ENCODE assay signal across 18 mouse cellular contexts in genomic region chr5:101661561-101662211, GRCm38 (mm10). TPM values are rescaled to one million over a fixed set of nuclear protein-coding genes. Genes with fewer than 3 reads are reported as not detected.
DNase-seq lines count a peak whose midpoint lies in the region; ATAC-seq and TF ChIP-seq lines count a peak whose summit lies in the region.
"Had no signal": no experiment of that assay in that cellular context is flagged by ENCODE, and none has a peak within 500 bp of the region (broad histone marks: within the 10 kb centered on the region; RNA-seq: fewer than 3 reads in every experiment).

No protein-coding gene starts in this region.

- TF ChIP-seq CTCF in midbrain, postnatal 0 days (IDR thresholded peaks at IDR 0.05), result no peak

- no peak for ATAC-seq in forebrain, embryonic 11.5 days (replicated peaks; ENCODE audit: low FRiP score)
- no peak for ATAC-seq in forebrain, embryonic 14.5 days
- ATAC-seq in midbrain, embryonic 12.5 days (ENCODE audit: low FRiP score, low read depth), result no peak
- no peak for ATAC-seq in midbrain, postnatal 0 days (ENCODE audit: low FRiP score)
- ATAC-seq in neural tube, embryonic 11.5 days (ENCODE audit: insufficient read depth, low FRiP score, low TSS enrichment), result no peak
- ATAC-seq in megakaryocyte-erythroid progenitor cell, adult 5-6 weeks (replicated peaks; ENCODE audit: low FRiP score, low TSS enrichment, poor library complexity, severe bottlenecking), result no peak

- no peaks in the 10 kb centered on the region for H3K36me3 ChIP-seq in forebrain, embryonic 11.5 days (ENCODE audit: control insufficient read depth, insufficient read depth, low read length)
- H3K36me3 ChIP-seq in forebrain, embryonic 14.5 days (ENCODE audit: control insufficient read depth, insufficient read depth, low read length), result no peaks in the 10 kb centered on the region
- no peaks in the 10 kb centered on the region for H3K36me3 ChIP-seq in midbrain, embryonic 12.5 days
- H3K36me3 ChIP-seq in midbrain, postnatal 0 days (ENCODE audit: insufficient read depth, low read length), result no peaks in the 10 kb centered on the region
- no peaks in the 10 kb centered on the region for H3K36me3 ChIP-seq in neural tube, embryonic 11.5 days (ENCODE audit: control insufficient read depth, insufficient read depth, low read length)
- H3K36me3 ChIP-seq: embryonic facial prominence, embryonic 13.5 days had no signal

- DNase-seq in forebrain, embryonic 11.5 days (ENCODE audit: low spot score), result peak; percentile 58
- no peak for DNase-seq in forebrain, embryonic 14.5 days (ENCODE audit: low spot score)
- no peak for DNase-seq in midbrain, postnatal 0 days (ENCODE audit: low spot score)
- DNase-seq in neural tube, embryonic 11.5 days (ENCODE audit: low spot score), result peak; percentile 50
- DNase-seq in ovary, postnatal 10 days (ENCODE audit: low spot score), result no peak
- DNase-seq in layer of hippocampus, adult 9-10 months (ENCODE audit: low spot score), result no peak
- DNase-seq: cerebellum, adult 8-10 months; spleen, adult 18-20 months; thymus, adult 2 months had no signal

- H3K9ac ChIP-seq in forebrain, embryonic 11.5 days (ENCODE audit: low read length), result no peak overlapping the region
- no peak overlapping the region for H3K9ac ChIP-seq in forebrain, embryonic 14.5 days (ENCODE audit: low read length)
- H3K9ac ChIP-seq in midbrain, embryonic 12.5 days (replicated peaks), result no peak overlapping the region
- H3K9ac ChIP-seq in midbrain, postnatal 0 days (replicated peaks; ENCODE audit: low read length, poor library complexity, severe bottlenecking), result no peak overlapping the region
- peak overlapping the region; percentile 32 for H3K9ac ChIP-seq in neural tube, embryonic 11.5 days (ENCODE audit: low read length)
- H3K9ac ChIP-seq: embryonic facial prominence, embryonic 13.5 days had no signal

- peaks cover 86% of the 10 kb centered on the region for H3K27me3 ChIP-seq in forebrain, embryonic 11.5 days (ENCODE audit: control insufficient read depth, insufficient read depth, low read length)
- peaks cover 74% of the 10 kb centered on the region for H3K27me3 ChIP-seq in forebrain, embryonic 14.5 days (replicated peaks; ENCODE audit: control insufficient read depth, insufficient read depth, low read length)
- H3K27me3 ChIP-seq in midbrain, embryonic 12.5 days, result peaks cover 88% of the 10 kb centered on the region
- H3K27me3 ChIP-seq in midbrain, postnatal 0 days (ENCODE audit: insufficient read depth, low read length), result peaks cover 51% of the 10 kb centered on the region
- peaks cover 96% of the 10 kb centered on the region for H3K27me3 ChIP-seq in neural tube, embryonic 11.5 days (ENCODE audit: control insufficient read depth, insufficient read depth, low read length)

- H3K4me2 ChIP-seq in forebrain, embryonic 11.5 days (ENCODE audit: low read depth, low read length, severe bottlenecking), result no peak overlapping the region
- H3K4me2 ChIP-seq in forebrain, embryonic 14.5 days (ENCODE audit: low read length), result no peak overlapping the region
- H3K4me2 ChIP-seq in midbrain, embryonic 12.5 days (replicated peaks), result peak overlapping the region; percentile 66
- H3K4me2 ChIP-seq in midbrain, postnatal 0 days (ENCODE audit: low read depth, low read length, poor library complexity, severe bottlenecking), result no peak overlapping the region
- H3K4me2 ChIP-seq in neural tube, embryonic 11.5 days (ENCODE audit: low read depth), result peak overlapping the region; percentile 36
- H3K4me2 ChIP-seq: embryonic facial prominence, embryonic 13.5 days had no signal

- 1% methylated on average over 25 of the region's 25 CpGs for WGBS in forebrain, embryonic 11.5 days
- WGBS in forebrain, embryonic 14.5 days, result 1% methylated on average over 25 of the region's 25 CpGs
- WGBS in midbrain, embryonic 12.5 days, result 2% methylated on average over 25 of the region's 25 CpGs
- WGBS in midbrain, postnatal 0 days, result 7% methylated on average over 25 of the region's 25 CpGs
- WGBS in neural tube, embryonic 11.5 days, result under 1% methylated on average over 25 of the region's 25 CpGs

- H3K4me3 ChIP-seq in forebrain, embryonic 11.5 days (ENCODE audit: low read depth, low read length), result no peak overlapping the region
- no peak overlapping the region for H3K4me3 ChIP-seq in forebrain, embryonic 14.5 days (ENCODE audit: low read depth, low read length)
- H3K4me3 ChIP-seq in midbrain, embryonic 12.5 days, result peak overlapping the region; percentile 53
- H3K4me3 ChIP-seq in midbrain, postnatal 0 days (ENCODE audit: low read depth, low read length), result no peak overlapping the region
- peak overlapping the region; percentile 43 for H3K4me3 ChIP-seq in neural tube, embryonic 11.5 days (ENCODE audit: low read depth, low read length)
- H3K4me3 ChIP-seq: embryonic facial prominence, embryonic 13.5 days had no signal

- no peak overlapping the region for H3K27ac ChIP-seq in forebrain, embryonic 11.5 days (ENCODE audit: low read depth, low read length)
- no peak overlapping the region for H3K27ac ChIP-seq in forebrain, embryonic 14.5 days (ENCODE audit: low read depth, low read length)
- H3K27ac ChIP-seq in midbrain, embryonic 12.5 days (replicated peaks), result no peak overlapping the region
- no peak overlapping the region for H3K27ac ChIP-seq in midbrain, postnatal 0 days (ENCODE audit: low read depth, low read length)
- no peak overlapping the region for H3K27ac ChIP-seq in neural tube, embryonic 11.5 days (ENCODE audit: low read depth, low read length)
- H3K27ac ChIP-seq: embryonic facial prominence, embryonic 13.5 days had no signal

- no peaks in the 10 kb centered on the region for H3K9me3 ChIP-seq in forebrain, embryonic 11.5 days (ENCODE audit: control insufficient read depth, low read length)
- no peaks in the 10 kb centered on the region for H3K9me3 ChIP-seq in forebrain, embryonic 14.5 days (replicated peaks; ENCODE audit: control insufficient read depth, low read length)
- no peaks in the 10 kb centered on the region for H3K9me3 ChIP-seq in midbrain, embryonic 12.5 days
- H3K9me3 ChIP-seq in midbrain, postnatal 0 days (ENCODE audit: low read length), result no peaks in the 10 kb centered on the region
- no peaks in the 10 kb centered on the region for H3K9me3 ChIP-seq in neural tube, embryonic 11.5 days (ENCODE audit: control insufficient read depth, low read length)
- H3K9me3 ChIP-seq: embryonic facial prominence, embryonic 13.5 days had no signal

- H3K4me1 ChIP-seq in forebrain, embryonic 11.5 days (replicated peaks; ENCODE audit: control insufficient read depth, insufficient read depth, low read length), result peaks cover 24% of the 10 kb centered on the region
- peaks cover 6% of the 10 kb centered on the region for H3K4me1 ChIP-seq in forebrain, embryonic 14.5 days (ENCODE audit: control insufficient read depth, insufficient read depth, low read length)
- H3K4me1 ChIP-seq in midbrain, embryonic 12.5 days, result peaks cover 33% of the 10 kb centered on the region
- H3K4me1 ChIP-seq in midbrain, postnatal 0 days (ENCODE audit: insufficient read depth, low read length), result no peaks in the 10 kb centered on the region
- peaks cover 14% of the 10 kb centered on the region for H3K4me1 ChIP-seq in neural tube, embryonic 11.5 days (ENCODE audit: control insufficient read depth, insufficient read depth, low read length)

RNA-seq across cellular contexts. Expression of gene Nkx6-1, which starts 3.1 kb away (rescaled TPM):
- 1.2 and 1.3 TPM in 2 replicates for polyA plus RNA-seq in forebrain, embryonic 11.5 days (2014; fragmentation: Nextera tagmentation; extraction: Ambion mirVana)
- polyA plus RNA-seq in forebrain, embryonic 14.5 days (2014; fragmentation: Nextera tagmentation; extraction: Ambion mirVana), result 0.15 and 0.28 TPM in 2 replicates
- 6.0 and 7.8 TPM in 2 replicates for polyA plus RNA-seq in midbrain, embryonic 12.5 days (2016; fragmentation: Nextera tagmentation; extraction: Ambion mirVana)
- 1.3 and 1.4 TPM in 2 replicates for total RNA-seq in midbrain, postnatal 0 days (2014; rRNA removed)
- polyA plus RNA-seq in midbrain, postnatal 0 days (2015; fragmentation: Nextera tagmentation; extraction: Ambion mirVana), result 1.4 and 1.9 TPM in 2 replicates
- 7.4 and 7.5 TPM in 2 replicates for polyA plus RNA-seq in neural tube, embryonic 11.5 days (2014; fragmentation: Nextera tagmentation; extraction: Ambion mirVana)
- total RNA-seq in megakaryocyte-erythroid progenitor cell, adult 5-6 weeks (2014; fragmentation: Nextera tagmentation), result not detected in 2 replicates
- total RNA-seq in megakaryocyte-erythroid progenitor cell, adult 5-6 weeks (2017), result not detected in 2 replicates
- total RNA-seq: granulocyte monocyte progenitor cell, adult 5-6 weeks; hematopoietic stem cell, adult 5-6 weeks; megakaryocyte progenitor cell, adult 5-6 weeks; MEL had no signal
- polyA plus RNA-seq: large intestine, adult 2 months; liver, embryonic 16.5 days; thymus, adult 2 months had no signal

Comparison
In these comparisons a context has a peak if more than half of its experiments do, and no peak if none do; other contexts are left out.
1. DNase-seq: peak in forebrain, embryonic 11.5 days (single experiment) and neural tube, embryonic 11.5 days (single experiment); none in forebrain, embryonic 14.5 days (single experiment), midbrain, postnatal 0 days (single experiment), ovary, postnatal 10 days (single experiment) and layer of hippocampus, adult 9-10 months (single experiment).
2. H3K4me2 ChIP-seq: peak in midbrain, embryonic 12.5 days (single experiment) and neural tube, embryonic 11.5 days (single experiment); none in forebrain, embryonic 11.5 days (single experiment), forebrain, embryonic 14.5 days (single experiment) and midbrain, postnatal 0 days (single experiment).
3. H3K4me3 ChIP-seq: peak in midbrain, embryonic 12.5 days (single experiment) and neural tube, embryonic 11.5 days (single experiment); none in forebrain, embryonic 11.5 days (single experiment), forebrain, embryonic 14.5 days (single experiment) and midbrain, postnatal 0 days (single experiment).